Mouse (Mus musculus): ENCODE measurements at regions not wholly inside any gene's neighbourhood (a gene's known extent, or its start where the extent isn't known, plus 50 kb on each side); places are given as distances from the start of the nearest gene placed in this dataset.

GRCm38 (mm10) chr14:64525302-64526078 lies 421.4 kb downstream of the Prss52 start:
- TF ChIP-seq CTCF (IDR thresholded peaks at IDR 0.05; ENCODE audit: borderline replicate concordance, control insufficient read depth, extremely low read depth, insufficient read depth, low read length, poor library complexity), result no peak
- no peak for TF ChIP-seq POLR2A (IDR thresholded peaks at IDR 0.05; ENCODE audit: control insufficient read depth, extremely low read depth, insufficient read depth, low read length, poor library complexity)
